Mouse (Mus musculus) G1E (cell line): Measurements from ENCODE around the gene Specc1.

Experiments
- CTCF ChIP-seq: IDR thresholded peaks from 2 replicates; pipeline ENCODE4 v1.5.1; 2012; ENCODE audit warnings: low read depth, low read length, inconsistent platforms, mixed read lengths
- GATA1 ChIP-seq: IDR thresholded peaks from 2 replicates; pipeline ENCODE4 v1.6.1; 2012; ENCODE audit warnings: borderline replicate concordance, low read length, inconsistent platforms, mixed read lengths
- GATA2 ChIP-seq: IDR thresholded peaks from 2 replicates; pipeline ENCODE4 v1.6.1; 2012; ENCODE audit warnings: low read depth, low read length, inconsistent platforms, borderline replicate concordance
- POLR2AphosphoS5 ChIP-seq: IDR thresholded peaks from 2 replicates; pipeline ENCODE4 v1.6.1; 2012; ENCODE audit warnings: low read depth, low read length, inconsistent platforms; ENCODE audit not compliant: insufficient replicate concordance
- TAL1 ChIP-seq: conservative IDR thresholded peaks from 2 replicates; pipeline ENCODE4 v1.6.1; 2012; ENCODE audit warnings: low read depth, low read length, inconsistent platforms, mixed read lengths

DNA sequence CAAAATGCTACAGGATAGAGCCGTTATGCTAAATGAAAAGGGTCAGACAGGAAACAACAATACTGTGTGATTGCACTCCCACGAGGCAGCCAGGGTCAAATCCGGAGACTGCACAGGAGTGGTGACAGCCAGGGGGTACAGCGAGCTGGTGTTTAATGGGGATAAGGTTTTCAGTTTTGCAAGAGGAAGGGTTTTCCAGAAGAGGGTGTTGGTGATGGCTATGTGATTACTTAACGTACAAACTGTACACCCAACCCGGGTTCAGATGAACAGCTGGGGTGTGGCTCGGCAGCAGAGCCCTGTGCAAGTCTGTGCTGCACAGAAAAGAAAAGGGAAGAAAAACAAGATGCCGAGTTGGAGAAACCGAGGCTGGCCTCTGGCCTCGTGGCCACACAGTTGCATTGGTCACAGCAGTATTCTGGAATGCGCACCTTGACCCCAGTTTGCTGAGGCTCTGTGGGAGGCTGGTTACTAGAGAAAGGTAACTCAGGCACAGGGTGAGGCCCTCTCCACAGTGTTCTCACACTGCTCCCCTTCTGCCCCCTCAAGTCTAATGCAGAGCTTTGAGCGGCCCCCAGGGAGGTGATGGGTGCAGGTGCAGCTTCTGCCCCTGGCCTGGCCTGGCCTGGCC lies 284.2 kb downstream of the Specc1 start:
- TF ChIP-seq CTCF (no peak), POLR2AphosphoS5 (no peak), GATA1 (no peak), TAL1 (no peak), GATA2 (no peak)
